Mouse (Mus musculus) right cerebral cortex, postnatal 10 days (tissue): ENCODE data around the gene Trp53bp2.

Source experiments
- DNase-seq, 2 experiments: peaks; one replicate each; pipeline ENCODE4 v3.0.0; 2021; ENCODE audit warnings: low spot score in 2 of 2

Gene Trp53bp2

DNA sequence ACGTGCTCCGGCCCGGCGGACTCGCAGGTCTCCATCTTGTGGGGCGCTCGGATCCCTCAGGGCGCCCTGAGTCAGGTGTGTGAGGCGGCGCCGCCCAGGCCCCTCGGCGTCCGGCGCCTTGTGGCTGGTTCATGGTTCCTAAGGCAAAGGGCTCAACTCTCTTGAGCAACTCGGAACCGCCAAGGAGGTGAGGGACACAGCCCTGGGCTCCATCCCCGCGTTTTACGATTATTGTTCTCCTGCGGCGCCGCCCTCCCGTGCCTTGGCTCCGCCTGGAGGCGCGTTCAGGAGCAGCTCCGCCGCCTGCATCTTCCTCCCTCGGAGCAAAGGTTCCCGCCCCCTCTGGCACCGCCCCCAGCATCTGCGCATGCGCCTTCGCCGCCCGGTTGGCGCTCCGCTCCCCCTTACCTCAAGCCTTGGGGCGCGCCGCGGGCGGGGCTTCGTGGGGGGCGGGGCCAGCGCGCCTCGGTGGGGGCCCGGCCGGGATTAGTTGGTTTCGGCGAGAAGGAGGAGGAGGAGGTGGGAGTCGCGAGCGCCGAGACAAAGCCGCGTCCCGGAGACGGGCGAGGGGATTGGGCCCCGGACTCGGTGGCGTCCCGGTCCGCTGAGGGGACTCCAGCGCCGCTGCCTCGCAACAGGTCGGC is at the start of gene Trp53bp2:
Gene Trp53bp2 (plus strand): TSS at position 489 of the 644 bp plus-strand sequence.
- DNase-seq, result peak; percentile 97 to 99

DNA sequence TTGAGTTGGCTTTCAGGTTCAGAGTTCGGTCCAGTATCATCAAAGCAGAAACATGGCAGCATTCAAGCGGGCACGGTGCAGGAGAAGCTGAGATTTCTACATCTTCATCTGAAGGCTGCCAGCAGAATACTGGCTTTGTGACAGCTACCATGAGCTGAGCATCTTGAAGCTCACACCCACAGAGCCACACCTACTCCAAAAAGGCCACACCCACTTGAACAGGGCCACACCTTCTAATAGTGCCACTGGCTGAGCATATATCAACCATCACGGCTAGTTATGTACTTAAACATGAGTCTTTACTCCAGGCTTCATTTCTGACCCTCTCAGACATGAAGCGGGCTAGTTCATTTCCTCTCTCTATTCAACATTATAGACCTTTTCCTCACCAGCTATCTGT is 46.3 kb upstream of the Trp53bp2 start:
- no peak for DNase-seq

DNA sequence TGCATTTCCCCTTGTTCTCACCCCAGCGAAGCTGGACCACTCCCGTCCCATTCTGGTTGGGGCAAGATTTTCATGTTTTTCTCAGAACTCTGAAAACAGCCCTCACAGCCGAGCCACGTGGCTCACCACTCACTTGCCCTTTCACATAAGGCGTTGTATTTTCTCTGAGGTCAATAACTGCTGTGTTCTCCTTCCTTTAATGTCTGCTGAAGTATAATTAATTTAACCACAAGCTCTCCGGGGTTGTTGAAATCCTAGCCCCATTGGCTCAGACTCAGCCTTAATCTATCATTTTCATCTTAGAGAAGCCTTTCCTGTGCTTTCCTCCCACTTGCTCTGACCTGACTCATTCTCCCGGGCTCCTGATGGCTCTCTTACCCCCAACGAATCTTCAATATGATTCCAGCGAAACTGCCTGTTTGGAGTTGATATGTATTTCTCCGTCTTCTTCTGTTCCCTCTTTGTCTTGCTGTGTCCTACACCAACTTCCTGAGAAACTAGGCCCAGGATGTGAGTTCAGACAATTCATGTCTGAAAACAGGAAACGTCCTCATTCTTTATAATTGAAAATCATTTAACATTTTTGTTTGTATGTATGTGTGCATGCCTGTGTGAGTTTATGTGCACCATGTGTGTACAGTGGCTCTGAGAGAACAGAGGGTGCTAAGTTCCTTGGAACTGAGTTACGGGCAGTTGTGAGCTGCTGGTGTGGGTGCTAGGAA is 45.1 kb upstream of the Trp53bp2 start:
- DNase-seq, result no peak

DNA sequence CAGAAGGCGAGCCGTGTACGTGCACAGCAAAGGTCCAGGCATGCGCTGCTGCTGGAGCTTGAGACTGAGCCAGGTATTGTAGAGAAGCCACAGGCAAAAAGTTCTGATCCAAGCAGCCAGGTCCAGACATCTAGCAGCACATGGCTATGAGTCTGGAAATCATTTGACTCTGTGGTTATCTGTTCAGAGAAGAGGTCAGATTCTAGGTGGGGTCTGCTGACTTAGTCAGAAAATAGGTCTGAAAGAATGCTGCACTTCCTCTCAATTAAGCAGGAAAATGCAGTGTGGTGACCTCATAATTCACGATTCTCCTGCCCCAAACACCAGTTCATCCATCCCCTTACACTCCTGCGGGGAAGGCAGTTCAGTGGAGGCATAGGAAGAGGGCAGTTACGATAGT is 40.7 kb upstream of the Trp53bp2 start:
- DNase-seq, result no peak

DNA sequence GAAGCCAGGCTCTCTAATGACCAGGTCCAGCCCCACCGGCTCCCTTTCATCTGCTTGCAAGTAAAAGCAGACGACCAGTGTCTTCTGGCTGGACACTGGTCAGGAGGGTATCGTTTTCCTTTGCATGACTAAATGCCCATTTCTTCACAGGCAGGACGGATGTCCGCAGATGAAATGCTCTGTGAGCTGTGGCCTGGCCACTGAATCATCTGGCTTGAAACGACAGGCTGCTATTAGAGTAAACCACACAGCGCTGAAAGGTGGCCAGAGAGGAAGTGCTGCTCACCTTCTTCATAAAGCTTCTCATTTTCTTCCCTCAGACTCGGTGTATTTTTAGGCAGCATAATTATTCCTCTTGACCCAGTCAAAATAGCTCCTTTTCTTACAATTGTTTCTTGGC is 40.2 kb upstream of the Trp53bp2 start:
- no peak for DNase-seq

DNA sequence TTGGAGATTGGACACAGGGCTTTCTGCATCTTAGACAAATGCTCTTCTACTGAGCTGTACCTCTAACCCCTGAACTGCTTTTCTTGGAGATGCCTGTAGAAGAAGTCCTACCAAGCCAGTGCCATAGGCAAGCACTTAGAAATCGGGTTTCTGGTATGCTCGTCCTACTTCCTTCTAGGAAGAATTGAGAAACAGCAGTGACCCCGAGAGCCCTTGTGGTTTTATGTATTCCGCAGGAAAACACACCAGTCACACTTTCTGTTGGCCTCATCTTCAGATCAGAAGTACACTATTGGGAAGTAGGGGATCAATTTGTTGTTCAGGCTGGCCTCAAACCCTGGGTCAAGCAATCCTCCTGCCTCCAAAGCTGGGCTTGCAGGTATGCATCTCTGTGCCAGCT is 39.5 kb upstream of the Trp53bp2 start:
- no peak for DNase-seq

DNA sequence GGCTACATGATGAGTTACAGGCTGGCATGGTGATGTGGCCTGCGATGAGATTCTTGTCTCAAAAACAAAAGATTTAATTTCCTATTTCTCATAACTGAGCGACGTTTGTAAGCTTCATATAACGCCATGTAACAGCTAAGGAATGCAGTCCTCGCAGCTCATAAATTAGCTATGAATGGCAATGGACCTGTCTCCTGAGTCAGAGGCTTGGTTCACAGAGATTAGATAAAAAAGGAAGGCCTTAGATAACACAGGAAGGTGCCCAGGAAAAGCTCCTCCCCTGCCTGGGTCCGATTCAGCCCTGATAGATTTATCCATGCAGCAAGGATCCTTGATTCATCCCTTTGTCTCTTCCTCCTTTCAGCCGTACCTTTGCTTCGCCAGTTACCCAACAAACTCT is 37.1 kb upstream of the Trp53bp2 start:
- DNase-seq, result no peak

DNA sequence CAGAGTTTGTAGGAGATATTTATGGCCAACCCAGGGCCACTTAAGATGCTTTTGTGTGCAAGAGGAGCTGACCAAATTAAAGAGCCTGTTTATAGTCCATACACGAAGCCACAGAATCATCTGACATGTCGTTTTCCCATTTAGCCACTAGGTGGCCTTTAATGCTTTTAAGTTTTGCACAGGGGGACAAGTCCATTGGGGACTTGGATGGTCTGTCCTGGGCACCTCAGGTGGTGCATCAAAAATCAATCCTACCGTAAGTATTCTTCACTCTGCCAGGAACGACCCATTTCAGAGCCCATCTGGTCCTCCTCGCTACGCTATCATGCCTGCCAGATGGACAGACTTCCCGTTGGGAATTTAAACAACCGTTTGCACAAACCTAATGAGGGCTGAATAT is 32.8 kb upstream of the Trp53bp2 start:
- DNase-seq, result no peak

DNA sequence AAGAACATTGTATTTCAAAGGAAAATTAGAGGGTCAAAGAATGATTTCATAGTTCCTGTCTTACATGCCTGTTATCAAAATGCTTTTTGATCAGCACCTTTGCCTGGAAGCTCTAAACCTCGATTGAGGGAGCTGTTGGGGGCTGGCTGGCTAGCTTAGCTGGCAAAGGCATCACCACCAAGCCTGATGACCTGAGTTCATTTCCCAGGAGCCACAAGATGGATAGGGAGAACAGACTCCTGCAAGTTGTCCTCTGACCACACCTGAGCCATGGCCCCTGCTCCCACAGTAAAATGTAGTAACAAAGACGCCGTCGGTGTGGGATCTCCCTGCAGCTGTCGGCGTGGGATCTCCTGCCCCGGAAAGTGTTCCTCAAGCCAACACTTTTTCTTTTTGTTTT is 32.1 kb upstream of the Trp53bp2 start:
- no peak for DNase-seq

DNA sequence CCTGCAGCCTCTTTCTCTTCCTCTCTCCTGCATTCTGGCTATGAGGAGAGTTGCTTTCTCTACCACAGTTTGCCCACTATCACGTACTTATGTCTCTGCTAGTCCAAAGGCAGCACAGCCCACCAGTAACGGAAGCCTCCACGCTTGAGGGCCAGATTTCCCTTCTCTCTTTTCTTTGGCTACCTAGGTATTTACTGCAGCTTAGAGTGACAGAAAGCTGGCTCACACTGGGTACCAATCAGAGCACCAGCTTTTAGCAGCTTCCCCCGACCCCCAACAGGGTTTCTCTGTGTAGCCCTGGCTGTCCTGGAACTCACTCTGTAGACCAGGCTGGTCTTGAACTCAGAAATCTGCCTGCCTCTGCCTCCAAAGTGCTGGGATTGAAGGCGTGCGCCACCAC is 31.5 kb upstream of the Trp53bp2 start:
- no peak for DNase-seq

DNA sequence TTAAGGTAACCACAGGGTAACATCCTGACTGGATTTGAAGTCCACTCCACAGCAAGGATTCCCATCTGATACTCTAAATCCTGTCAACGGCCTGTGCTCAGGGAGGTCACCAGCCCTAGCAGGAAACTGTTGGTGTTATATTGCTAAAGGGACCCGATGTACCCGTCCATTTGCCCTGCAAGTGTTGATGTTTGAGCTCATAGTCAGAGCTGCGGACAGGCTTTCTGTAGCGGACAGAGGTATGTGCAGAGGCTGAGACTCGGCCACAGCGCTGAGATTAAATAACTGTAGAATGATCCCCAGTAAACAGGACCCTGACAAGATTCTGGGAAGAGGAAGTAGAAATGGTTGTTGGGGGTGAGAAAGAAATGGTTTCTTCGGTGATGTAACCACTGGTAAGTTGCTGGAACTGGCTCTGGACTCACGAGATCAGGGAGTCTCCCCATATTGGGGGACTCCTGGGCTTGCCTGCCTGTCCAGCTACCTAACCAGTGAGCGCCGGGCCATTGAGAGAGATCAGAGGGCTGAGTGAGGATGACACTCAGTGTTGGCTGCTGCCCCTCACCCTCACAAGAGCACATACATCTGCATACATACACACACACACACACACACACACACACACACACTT is 30.7 kb upstream of the Trp53bp2 start:
- no peak for DNase-seq

DNA sequence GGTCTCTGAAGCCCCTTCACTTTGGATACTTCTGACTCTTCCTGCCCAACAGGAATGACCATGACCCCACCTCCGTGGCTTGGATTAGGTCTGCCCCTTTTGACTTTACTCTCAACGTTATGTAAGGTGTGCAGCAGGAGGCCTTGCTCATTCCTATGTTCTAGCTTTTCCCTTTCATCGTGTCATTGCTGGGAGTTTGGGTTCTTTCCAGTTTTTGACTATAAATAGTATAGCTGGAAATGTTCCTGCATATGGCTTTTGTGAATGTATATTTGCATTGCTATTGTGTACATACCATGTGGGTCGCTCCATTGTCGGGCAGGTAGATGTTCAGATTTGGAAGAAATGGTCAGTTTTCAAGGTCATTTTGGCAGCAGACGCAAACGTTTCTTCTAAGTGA is 30.1 kb upstream of the Trp53bp2 start:
- no peak for DNase-seq

DNA sequence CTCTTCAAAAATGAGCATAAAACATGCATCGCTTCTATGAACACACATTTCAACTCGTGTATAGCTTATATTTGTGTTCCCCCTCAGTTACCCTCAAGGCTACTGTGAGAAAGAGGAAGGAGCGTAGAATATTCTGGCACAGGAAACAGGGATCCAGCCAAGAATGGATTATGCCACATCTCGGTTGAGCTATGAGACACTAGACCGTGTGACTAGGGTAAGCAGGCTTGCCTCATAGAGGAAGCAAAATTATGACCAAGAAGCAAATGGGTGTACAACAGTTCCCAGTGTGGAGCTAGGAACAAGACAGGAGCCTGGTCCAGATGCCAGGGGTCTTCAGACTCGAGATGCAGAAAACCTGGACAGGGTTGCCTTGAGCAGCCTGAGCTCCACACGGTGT is 28.3 kb upstream of the Trp53bp2 start:
- DNase-seq, result no peak

DNA sequence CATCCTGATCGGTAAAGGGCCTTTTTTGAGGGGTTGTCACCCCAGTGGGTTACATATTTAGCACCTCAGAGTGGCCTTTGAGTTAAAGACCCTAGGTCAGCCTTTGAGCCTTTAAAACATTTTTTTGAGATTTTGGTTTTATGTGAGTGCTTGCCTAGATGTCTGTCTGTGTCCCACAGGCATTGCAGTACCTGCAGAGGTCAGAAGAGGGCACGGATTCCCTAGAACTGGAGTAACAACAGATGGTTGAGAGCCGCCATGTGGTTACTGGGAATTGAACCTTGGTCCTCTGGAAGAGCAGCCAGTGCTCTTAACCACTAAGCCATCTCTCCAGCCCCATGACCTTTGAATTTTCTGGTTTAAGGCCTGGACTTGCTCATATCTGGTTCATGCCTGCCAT is 27.6 kb upstream of the Trp53bp2 start:
- no peak for DNase-seq

DNA sequence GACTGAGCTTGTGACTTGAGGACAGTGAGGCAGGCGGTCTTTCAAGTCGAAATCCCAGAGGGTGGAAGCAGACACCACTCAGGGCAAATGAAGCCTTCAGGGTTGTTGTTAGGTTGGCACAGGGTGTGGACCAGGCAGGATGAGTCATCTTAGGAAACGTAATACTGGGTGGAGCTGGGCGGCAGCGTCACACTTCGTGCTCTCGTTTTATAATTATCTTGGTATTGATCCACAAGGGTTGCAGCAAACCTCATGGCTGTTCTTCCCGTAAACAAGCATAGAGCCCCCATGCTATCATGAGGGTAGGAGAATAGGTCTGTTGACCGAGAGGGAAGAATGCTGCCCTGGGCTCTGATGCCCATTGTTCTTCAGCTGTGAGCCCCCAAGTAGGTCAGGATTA is 25.9 kb upstream of the Trp53bp2 start:
- no peak for DNase-seq

DNA sequence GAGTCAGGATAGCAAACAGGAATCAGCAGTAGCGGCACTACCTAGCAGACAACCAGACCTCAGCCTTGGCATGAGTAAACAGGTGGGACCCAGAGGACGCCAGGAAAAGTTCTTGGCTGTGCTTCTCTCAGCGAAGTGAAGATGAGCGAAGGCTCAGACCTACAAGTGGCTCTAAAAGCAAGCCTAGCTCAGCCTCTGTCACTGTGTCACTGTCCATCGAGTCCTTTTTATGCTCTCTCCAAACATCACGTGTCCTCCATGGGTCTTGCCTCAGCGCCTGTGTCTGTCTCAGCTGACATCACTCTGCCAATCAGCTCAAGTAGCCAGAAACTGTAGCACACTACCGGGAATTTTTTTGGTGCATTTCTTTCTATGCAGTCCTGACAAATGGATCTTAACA is 22.5 kb upstream of the Trp53bp2 start:
- DNase-seq, result no peak

DNA sequence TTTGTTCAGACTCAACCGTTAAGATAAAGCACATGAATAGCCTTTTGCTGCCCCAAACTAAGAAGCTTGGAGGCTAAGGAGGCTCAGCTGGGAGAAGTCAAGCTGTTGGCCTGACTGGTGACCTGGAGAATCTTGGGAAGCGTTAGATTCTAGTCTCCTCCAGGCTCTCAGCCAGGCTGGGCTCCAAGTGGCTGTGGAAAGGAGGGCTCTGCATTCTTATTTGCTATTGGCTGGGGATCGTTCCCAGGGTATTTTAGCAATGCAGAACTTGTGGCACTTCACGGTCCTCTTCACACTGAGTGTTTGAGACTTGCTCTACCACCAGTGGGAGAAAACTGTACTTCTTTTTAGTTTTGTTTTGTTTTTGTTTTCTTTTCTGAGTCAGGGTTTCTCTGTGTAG is 20.2 kb upstream of the Trp53bp2 start:
- DNase-seq, result no peak

DNA sequence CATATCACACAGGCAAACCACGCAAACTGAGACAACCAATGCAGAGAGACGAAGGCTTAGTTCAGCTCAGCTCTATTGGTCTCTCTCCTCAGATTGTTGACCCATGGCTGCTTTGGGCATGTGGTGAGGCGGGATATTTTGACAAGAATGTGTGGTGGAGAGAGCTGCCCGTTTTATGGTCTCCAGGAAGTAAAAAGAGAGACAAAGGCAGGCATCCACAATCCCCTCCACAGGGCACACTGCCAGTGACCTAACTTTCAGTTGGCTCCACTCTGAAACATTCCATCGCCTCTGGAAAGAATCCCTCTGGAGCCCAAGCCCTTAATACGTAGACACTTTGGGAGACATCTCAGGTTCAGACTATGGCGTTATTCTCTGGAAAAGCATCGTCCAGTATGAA is 10.8 kb upstream of the Trp53bp2 start:
- DNase-seq, result peak; percentile 36 to 50

DNA sequence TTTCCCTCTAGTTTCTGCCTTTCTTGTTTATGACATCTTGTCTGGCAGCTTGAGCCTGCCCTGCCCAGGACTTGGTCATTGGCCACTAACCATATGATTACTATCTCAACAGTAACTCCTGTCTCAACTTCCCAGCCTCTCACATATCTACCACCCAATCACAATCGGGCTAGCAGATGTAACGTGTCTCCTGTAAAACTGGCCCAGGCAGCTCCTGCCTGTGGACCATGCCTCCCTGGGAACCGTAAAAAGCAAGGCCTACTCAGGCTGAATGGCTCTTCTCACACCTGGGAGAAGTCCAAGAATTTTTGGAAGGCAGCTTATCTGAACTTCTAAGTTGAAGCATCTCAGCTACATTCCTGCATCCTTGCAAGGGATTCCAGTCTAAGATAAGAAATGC is 10.2 kb upstream of the Trp53bp2 start:
- no peak for DNase-seq

DNA sequence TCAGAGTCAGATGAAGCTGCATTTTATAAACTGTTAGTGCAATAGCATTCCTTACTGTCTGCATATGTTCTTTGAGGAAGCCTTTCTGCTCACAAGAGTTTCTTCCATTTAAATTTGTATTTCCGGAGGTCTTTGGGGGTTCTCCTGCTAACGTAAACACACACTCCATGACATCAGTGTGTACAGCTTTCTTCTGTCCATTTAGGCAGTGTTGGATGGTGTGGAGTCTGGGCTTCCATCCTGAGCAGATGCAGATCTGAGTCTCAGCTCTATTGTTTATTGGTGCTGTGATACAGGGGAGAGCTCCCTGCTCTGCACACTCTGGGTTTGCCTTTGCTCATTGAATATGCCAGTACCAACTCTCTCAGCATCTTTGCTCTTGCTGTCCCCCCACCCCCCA is 9.8 kb upstream of the Trp53bp2 start:
- no peak for DNase-seq

DNA sequence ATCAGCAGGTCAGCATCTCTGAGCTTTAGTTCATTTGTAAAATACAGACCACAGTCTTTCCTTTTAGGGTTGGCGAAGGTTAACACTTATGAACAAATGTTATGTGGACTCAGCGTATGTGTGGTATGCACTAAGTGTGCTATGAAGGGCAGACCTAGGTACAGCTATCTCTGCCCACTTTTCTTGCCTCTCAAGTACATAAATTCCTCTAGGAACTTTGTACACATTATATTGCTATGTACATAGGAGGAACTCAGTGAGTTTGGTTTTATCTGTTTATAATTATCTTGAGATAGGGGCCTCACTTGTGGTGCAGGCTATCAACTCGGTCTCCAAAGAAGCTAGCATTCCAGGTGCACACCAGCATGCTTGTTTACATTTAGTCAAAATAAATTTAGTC is 9.1 kb upstream of the Trp53bp2 start:
- DNase-seq, result no peak

DNA sequence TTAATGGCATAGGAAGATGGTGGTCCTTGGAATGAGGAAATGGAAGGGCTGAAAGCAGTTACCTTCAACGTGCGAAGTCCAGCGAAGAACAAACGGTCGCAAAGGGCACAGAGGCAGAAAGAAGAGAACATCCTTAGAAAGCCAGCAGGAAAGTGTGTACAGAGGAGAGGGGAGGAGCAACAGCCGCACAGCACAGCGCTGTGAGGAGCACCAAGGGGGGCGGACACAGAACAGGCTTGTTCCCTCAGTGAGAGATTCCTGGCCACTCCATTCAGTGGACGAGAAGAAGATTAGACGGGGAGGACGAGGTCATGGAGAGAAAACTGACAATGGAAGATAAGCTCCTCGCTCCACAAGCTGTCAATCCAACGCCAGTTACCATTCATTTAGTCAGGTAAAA is 5.9 kb upstream of the Trp53bp2 start:
- no peak for DNase-seq

DNA sequence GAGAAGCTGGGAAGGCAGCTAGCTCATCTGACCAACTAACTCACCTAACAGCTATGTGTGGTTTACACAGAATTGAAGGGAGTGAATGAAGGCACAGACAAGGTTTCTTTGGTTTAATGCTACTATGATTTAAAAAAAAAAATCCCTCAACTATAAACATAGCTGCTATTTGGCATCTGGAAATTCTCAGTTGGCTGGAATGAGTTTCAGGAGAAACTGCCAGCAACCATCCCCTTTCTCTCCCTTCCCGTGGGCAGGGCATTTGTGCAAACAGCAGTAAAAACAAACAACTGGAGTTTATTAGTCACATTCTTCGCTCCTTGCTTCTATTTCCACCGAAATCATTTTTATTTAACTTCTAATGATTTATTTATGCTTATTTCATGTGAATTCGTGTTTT is 2.4 kb upstream of the Trp53bp2 start:
- DNase-seq, result no peak
